In the genomic region with DNA sequence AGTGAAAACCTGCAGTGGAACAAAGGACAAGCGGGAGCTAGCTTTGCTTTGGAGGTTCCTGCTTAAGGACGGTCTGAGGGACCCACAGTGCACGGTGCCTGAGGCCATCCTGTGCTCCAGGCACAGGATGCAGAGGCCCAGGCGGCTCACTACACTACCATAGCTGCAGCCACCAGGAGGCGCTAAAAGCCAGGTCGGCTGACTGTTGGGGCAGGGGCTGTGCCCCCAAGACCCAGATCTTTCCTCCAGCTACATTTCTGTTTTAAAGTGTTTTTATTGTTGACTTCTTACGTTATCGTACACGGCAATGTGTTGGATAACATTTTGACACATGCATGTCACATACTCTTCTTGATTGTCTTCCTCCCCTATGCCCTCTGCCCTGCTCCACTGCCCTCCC, we compare ENCODE assay signal across 9 mouse cellular contexts. TPM values are rescaled to one million over a fixed set of nuclear protein-coding genes. Genes with fewer than 3 reads are reported as not detected.
DNase-seq lines count a peak whose midpoint lies in the region; ATAC-seq and TF ChIP-seq lines count a peak whose summit lies in the region.
"Had no signal": no experiment of that assay in that cellular context is flagged by ENCODE, and none has a peak within 500 bp of the region (broad histone marks: within the 10 kb centered on the region; RNA-seq: fewer than 3 reads in every experiment).

No protein-coding gene starts in this region.

- no peaks in the 10 kb centered on the region for H3K4me1 ChIP-seq in hindbrain, embryonic 10.5 days (replicated peaks)
- H3K4me1 ChIP-seq in hindbrain, embryonic 12.5 days, result no peaks in the 10 kb centered on the region
- H3K4me1 ChIP-seq in ES-E14 (ENCODE audit: control insufficient read depth in 2 of 2, insufficient read depth in 2 of 2, low read length in 2 of 2, poor library complexity in 1 of 2), result no peaks in the 10 kb centered on the region
- H3K4me1 ChIP-seq in limb, embryonic 11.5 days (ENCODE audit: control insufficient read depth, insufficient read depth, low read length), result no peaks in the 10 kb centered on the region
- H3K4me1 ChIP-seq in neural tube, embryonic 15.5 days, result peaks cover 8% of the 10 kb centered on the region; the same call in 1 of the 2 replicates

- WGBS in hindbrain, embryonic 10.5 days, result 58% methylated on average over 9 of the region's 9 CpGs
- 52% methylated on average over 9 of the region's 9 CpGs for WGBS in hindbrain, embryonic 12.5 days
- WGBS in limb, embryonic 11.5 days, result 50% methylated on average over 9 of the region's 9 CpGs
- WGBS in neural tube, embryonic 15.5 days, result 63% methylated on average over 9 of the region's 9 CpGs

- H3K4me3 ChIP-seq in hindbrain, embryonic 10.5 days, result no peak overlapping the region
- no peak overlapping the region for H3K4me3 ChIP-seq in hindbrain, embryonic 12.5 days
- no peak overlapping the region for H3K4me3 ChIP-seq in ES-E14 (ENCODE audit: insufficient read depth in 1 of 2, low read depth in 1 of 2, low read length in 2 of 2, poor library complexity in 1 of 2, severe bottlenecking in 1 of 2)
- H3K4me3 ChIP-seq in limb, embryonic 11.5 days (ENCODE audit: low read depth, low read length), result no peak overlapping the region
- no peak overlapping the region for H3K4me3 ChIP-seq in neural tube, embryonic 15.5 days (replicated peaks)
- H3K4me3 ChIP-seq: heart, embryonic 10.5 days had no signal

- H3K9me3 ChIP-seq in hindbrain, embryonic 10.5 days, result no peaks in the 10 kb centered on the region
- H3K9me3 ChIP-seq in hindbrain, embryonic 12.5 days (replicated peaks), result no peaks in the 10 kb centered on the region
- no peaks in the 10 kb centered on the region for H3K9me3 ChIP-seq in ES-E14 (ENCODE audit: control insufficient read depth, insufficient read depth, low read depth, low read length)
- H3K9me3 ChIP-seq in limb, embryonic 11.5 days (ENCODE audit: control insufficient read depth, low read length), result no peaks in the 10 kb centered on the region
- H3K9me3 ChIP-seq in neural tube, embryonic 15.5 days (replicated peaks), result no peaks in the 10 kb centered on the region
- H3K9me3 ChIP-seq: heart, embryonic 10.5 days had no signal

- ATAC-seq in hindbrain, embryonic 12.5 days (ENCODE audit: low FRiP score), result no peak
- no peak for ATAC-seq in limb, embryonic 11.5 days (ENCODE audit: insufficient number of reproducible peaks, low FRiP score, low TSS enrichment, low read depth)
- ATAC-seq in neural tube, embryonic 15.5 days (ENCODE audit: low FRiP score), result no peak

- no peak overlapping the region for H3K27ac ChIP-seq in hindbrain, embryonic 10.5 days
- H3K27ac ChIP-seq in hindbrain, embryonic 12.5 days, result no peak overlapping the region
- H3K27ac ChIP-seq in ES-E14 (ENCODE audit: insufficient read depth, low read depth, low read length, poor library complexity, severe bottlenecking), result no peak overlapping the region
- H3K27ac ChIP-seq in limb, embryonic 11.5 days (replicated peaks; ENCODE audit: low read depth, low read length), result no peak overlapping the region
- H3K27ac ChIP-seq in neural tube, embryonic 15.5 days (replicated peaks), result no peak overlapping the region
- H3K27ac ChIP-seq: heart, embryonic 10.5 days had no signal

- H3K36me3 ChIP-seq in hindbrain, embryonic 10.5 days, result no peaks in the 10 kb centered on the region
- no peaks in the 10 kb centered on the region for H3K36me3 ChIP-seq in hindbrain, embryonic 12.5 days
- no peaks in the 10 kb centered on the region for H3K36me3 ChIP-seq in ES-E14 (ENCODE audit: control insufficient read depth, insufficient read depth, low read length, poor library complexity, severe bottlenecking)
- no peaks in the 10 kb centered on the region for H3K36me3 ChIP-seq in limb, embryonic 11.5 days (ENCODE audit: control insufficient read depth, insufficient read depth, low read length)
- no peaks in the 10 kb centered on the region for H3K36me3 ChIP-seq in neural tube, embryonic 15.5 days
- H3K36me3 ChIP-seq: heart, embryonic 10.5 days had no signal

- H3K9ac ChIP-seq in hindbrain, embryonic 12.5 days, result no peak overlapping the region
- H3K9ac ChIP-seq in ES-E14 (ENCODE audit: insufficient read depth, low read depth, low read length, poor library complexity, severe bottlenecking), result no peak overlapping the region
- no peak overlapping the region for H3K9ac ChIP-seq in limb, embryonic 11.5 days (ENCODE audit: low read length)
- no peak overlapping the region for H3K9ac ChIP-seq in neural tube, embryonic 15.5 days (replicated peaks)

- DNase-seq in hindbrain, embryonic 10.5 days (ENCODE audit: low spot score), result peak; percentile 29
- DNase-seq in 416B (ENCODE audit: low read depth) (peak; percentile 48), ES-E14 (ENCODE audit: low read depth, low spot score) (peak; percentile 52)
- peak; percentile 56 for DNase-seq in limb, embryonic 11.5 days (ENCODE audit: low spot score)
- DNase-seq in Muller cell, postnatal 12 days (ENCODE audit: inconsistent ontology term), result no peak
- DNase-seq in cerebellum, adult 8-10 months, result no peak

- H3K4me2 ChIP-seq in hindbrain, embryonic 12.5 days (replicated peaks), result no peak overlapping the region
- H3K4me2 ChIP-seq in limb, embryonic 11.5 days (ENCODE audit: low read depth, severe bottlenecking), result no peak overlapping the region
- no peak overlapping the region for H3K4me2 ChIP-seq in neural tube, embryonic 15.5 days

- in situ Hi-C loops in ES-E14 (cut with MboI; ENCODE audit: low sequenced_read_pairs in 2 of 2, unreplicated experiment in 2 of 2), result no loop called here

- no peaks in the 10 kb centered on the region for H3K27me3 ChIP-seq in hindbrain, embryonic 10.5 days (ENCODE audit: insufficient read depth, poor library complexity, severe bottlenecking)
- H3K27me3 ChIP-seq in hindbrain, embryonic 12.5 days, result no peaks in the 10 kb centered on the region
- H3K27me3 ChIP-seq in limb, embryonic 11.5 days (ENCODE audit: control insufficient read depth, insufficient read depth, low read length), result no peaks in the 10 kb centered on the region
- no peaks in the 10 kb centered on the region; the same call in 1 of the 2 replicates for H3K27me3 ChIP-seq in neural tube, embryonic 15.5 days (replicated peaks)

TF ChIP-seq in ES-E14, 5 proteins besides CTCF, POLR2A, EP300 and RAD21:
- TF ChIP-seq MAFK (IDR thresholded peaks at IDR 0.05; ENCODE audit: insufficient read depth, low read depth, low read length) (no peak), ZNF384 (IDR thresholded peaks at IDR 0.05; ENCODE audit: low read depth, low read length) (no peak), ZC3H11A (IDR thresholded peaks at IDR 0.05; ENCODE audit: borderline replicate concordance, low read depth, low read length) (no peak), CHD2 (IDR thresholded peaks at IDR 0.05; ENCODE audit: low read depth, low read length) (no peak), HCFC1 (IDR thresholded peaks at IDR 0.05; ENCODE audit: borderline replicate concordance, insufficient read depth, low read length) (no peak)

RNA-seq across cellular contexts. Expression of gene Scn11a, which starts 32.8 kb away (rescaled TPM):
- 0.08 and 0.10 TPM in 2 replicates for polyA plus RNA-seq in hindbrain, embryonic 10.5 days (2016; fragmentation: Nextera tagmentation; extraction: Ambion mirVana)
- 0.10 and 0.20 TPM in 2 replicates for polyA plus RNA-seq in hindbrain, embryonic 12.5 days (2016; fragmentation: Nextera tagmentation; extraction: Ambion mirVana)
- 0.11 and 0.18 TPM in 2 replicates for total RNA-seq in ES-E14 (2012; rRNA removed)
- polyA plus RNA-seq in limb, embryonic 11.5 days (2014; fragmentation: Nextera tagmentation; extraction: Ambion mirVana), result 0.87 and 1.0 TPM in 2 replicates
- 0.70 and 1.3 TPM in 2 replicates for polyA plus RNA-seq in neural tube, embryonic 15.5 days (2015; fragmentation: Nextera tagmentation; extraction: Ambion mirVana)

Comparison
In these comparisons a context has a peak if more than half of its experiments do, and no peak if none do; other contexts are left out.
1. DNase-seq: peak in hindbrain, embryonic 10.5 days (single experiment), 416B (single experiment), ES-E14 (single experiment) and limb, embryonic 11.5 days (single experiment); none in Muller cell, postnatal 12 days (single experiment) and cerebellum, adult 8-10 months (single experiment).